Mouse (Mus musculus) kidney, embryonic 14.5 days (tissue): Measurements from ENCODE around the gene Cldn14. TPM values are rescaled to one million over a fixed set of nuclear protein-coding genes. Genes with fewer than 3 reads are reported as not detected.

Source experiments
- ATAC-seq: fragments of 200-750 bp; cut with Nextera tagmentation; 2 replicates; pipeline ENCODE4 v1.8.0; 2017; ENCODE audit warnings: moderate number of reproducible peaks, mild to moderate bottlenecking, moderate TSS enrichment, moderate library complexity; ENCODE audit not compliant: low FRiP score, low TSS enrichment
- H3K27ac ChIP-seq: fragments of 300-500 bp; sonication (generic); 2 replicates; pipeline ENCODE4 v1.5.1; 2014; ENCODE audit warnings: low read depth, mild to moderate bottlenecking, low read length, moderate library complexity, mixed read lengths
- H3K27me3 ChIP-seq: fragments of 300-500 bp; sonication (generic); 2 replicates; pipeline ENCODE4 v1.6.1; 2014; ENCODE audit warnings: mild to moderate bottlenecking, low read length; ENCODE audit not compliant: control insufficient read depth, insufficient read depth
- H3K36me3 ChIP-seq: fragments of 300-500 bp; sonication (generic); 2 replicates; pipeline ENCODE4 v1.6.1; 2014; ENCODE audit warnings: low read length, mixed read lengths; ENCODE audit not compliant: control insufficient read depth, insufficient read depth
- H3K4me1 ChIP-seq: fragments of 300-500 bp; sonication (generic); 2 replicates; pipeline ENCODE4 v1.6.1; 2014; ENCODE audit warnings: low read length, mixed read lengths; ENCODE audit not compliant: control insufficient read depth, insufficient read depth
- H3K4me2 ChIP-seq: fragments of 300-500 bp; sonication (generic); replicated peaks from 2 replicates; pipeline ENCODE4 v1.6.1; 2014; ENCODE audit warnings: low read depth, mild to moderate bottlenecking, low read length
- H3K4me3 ChIP-seq: fragments of 300-500 bp; sonication (generic); 2 replicates; pipeline ENCODE4 v1.5.1; 2014; ENCODE audit warnings: mild to moderate bottlenecking, low read length
- H3K9ac ChIP-seq: fragments of 300-500 bp; sonication (generic); 2 replicates; pipeline ENCODE4 v1.6.1; 2014; ENCODE audit warnings: low read depth, mild to moderate bottlenecking, low read length, moderate library complexity
- H3K9me3 ChIP-seq: fragments of 300-500 bp; sonication (generic); 2 replicates; pipeline ENCODE4 v1.6.1; 2016; ENCODE audit warnings: low read length; ENCODE audit not compliant: control insufficient read depth
- WGBS: fragments of 180-500 bp; shearing (Covaris S2); extraction: QIAGEN DNeasy Blood & Tissue Kit; methylation state at CpG from one replicate; pipeline ENCODE4 v1.1.7; 2014; 5-methylcytosine and 5-hydroxymethylcytosine counted together
- polyA plus RNA-seq: library from polyadenylated mRNA; unstranded; fragments of >200 nt; fragmentation: Nextera tagmentation; extraction: Ambion mirVana; gene quantifications from 2 replicates; pipeline ENCODE4 v1.2.1, GENCODE M21; 2014

Cldn14 gene
- polyA plus RNA-seq, 1 experiment from 2014 or later = not detected

DNA sequence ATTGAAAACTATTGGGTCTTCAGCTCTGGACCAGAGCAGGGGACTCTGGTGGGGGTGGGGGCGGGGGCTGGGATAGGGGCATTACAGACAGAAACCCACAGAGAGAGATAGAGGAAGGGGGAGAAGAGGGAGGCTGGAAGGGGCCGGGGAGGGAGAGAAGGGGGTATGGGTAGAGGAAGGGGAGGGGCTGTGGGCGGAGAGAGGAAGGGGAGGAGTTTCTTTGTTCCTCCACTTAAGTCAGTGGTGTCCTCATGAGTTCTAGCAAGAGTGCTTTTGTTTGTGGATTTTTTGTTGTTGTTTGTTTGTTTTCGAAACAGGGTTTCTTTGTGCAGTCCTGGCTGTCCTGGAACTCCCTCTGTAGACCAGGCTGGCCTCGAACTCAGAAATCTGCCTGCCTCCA is 35.1 kb downstream of the Cldn14 start:
- H3K4me3 ChIP-seq = peak overlapping the region; percentile 24
- H3K4me1 ChIP-seq = no peaks in the 10 kb centered on the region
- peaks cover 3% of the 10 kb centered on the region for H3K9me3 ChIP-seq
- H3K27me3 ChIP-seq = no peaks in the 10 kb centered on the region; the same call in 1 of the 2 replicates
- H3K4me2 ChIP-seq = peak overlapping the region; percentile 39
- WGBS = 57% methylated on average over 5 of the region's 5 CpGs
- peak; percentile 26; the same call in 1 of the 2 replicates for ATAC-seq
- H3K36me3 ChIP-seq = no peaks in the 10 kb centered on the region
- peak overlapping the region; percentile 47; the same call in 1 of the 2 replicates for H3K9ac ChIP-seq
- H3K27ac ChIP-seq = no peak overlapping the region

GRCm38 (mm10) chr16:93973123-93973522 is 35.5 kb downstream of the Cldn14 start:
- Histone ChIP-seq H3K9ac (peak overlapping the region; percentile 47; the same call in 1 of the 2 replicates), H3K9me3 (peaks cover 3% of the 10 kb centered on the region), H3K36me3 (no peaks in the 10 kb centered on the region), H3K27ac (no peak overlapping the region), H3K4me2 (peak overlapping the region; percentile 39), H3K27me3 (no peaks in the 10 kb centered on the region; the same call in 1 of the 2 replicates), H3K4me1 (no peaks in the 10 kb centered on the region), H3K4me3 (peak overlapping the region; percentile 24)
- no peak for ATAC-seq
- 31% methylated on average over 10 of the region's 10 CpGs for WGBS

DNA sequence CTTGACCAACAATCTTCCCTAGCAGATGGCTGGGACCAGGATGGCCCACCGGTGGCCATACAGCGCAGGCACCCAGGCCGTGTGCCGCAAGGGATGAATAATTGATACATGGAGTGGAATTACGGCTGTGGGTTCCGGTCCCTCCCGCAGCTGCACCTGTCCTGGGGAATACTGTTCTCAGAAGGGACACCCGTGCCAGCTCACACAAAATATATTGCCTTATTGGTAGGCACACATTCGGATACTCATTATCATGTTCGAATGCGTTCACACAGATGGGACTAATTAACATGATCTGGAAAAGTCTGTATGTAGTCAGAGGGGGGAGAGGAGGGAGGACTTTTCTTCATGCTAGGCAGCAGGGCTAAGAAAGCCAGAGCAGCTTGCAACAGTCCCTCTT is 37.6 kb downstream of the Cldn14 start:
- Histone ChIP-seq H3K4me1 (no peaks in the 10 kb centered on the region), H3K9ac (no peak overlapping the region), H3K4me3 (no peak overlapping the region), H3K9me3 (peaks cover 3% of the 10 kb centered on the region), H3K27me3 (no peaks in the 10 kb centered on the region; the same call in 1 of the 2 replicates), H3K36me3 (no peaks in the 10 kb centered on the region), H3K4me2 (no peak overlapping the region), H3K27ac (no peak overlapping the region)
- ATAC-seq = no peak
- WGBS = 90% methylated on average over 11 of the region's 11 CpGs

DNA sequence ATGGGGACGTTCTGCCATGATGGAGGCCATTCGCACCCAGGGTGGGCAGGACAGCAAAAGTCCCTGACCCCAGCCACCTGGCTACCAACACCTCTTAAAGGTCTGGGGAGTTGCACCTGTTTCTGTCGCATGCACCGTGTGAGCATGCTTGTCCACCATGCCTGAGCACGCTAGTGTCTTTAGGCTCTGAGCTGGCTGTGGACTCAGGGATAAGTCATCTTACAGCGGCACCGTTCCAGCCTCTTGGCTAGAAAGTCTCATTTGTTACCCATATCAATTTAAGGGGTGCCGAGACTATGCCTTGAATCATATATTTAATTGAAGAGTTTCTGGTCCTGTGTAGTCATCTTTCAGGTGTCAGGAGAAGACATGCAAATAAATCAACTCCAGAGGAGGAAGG is 40.7 kb downstream of the Cldn14 start:
- Histone ChIP-seq H3K9ac (no peak overlapping the region), H3K4me1 (no peaks in the 10 kb centered on the region), H3K27me3 (peaks cover 7% of the 10 kb centered on the region; the same call in 1 of the 2 replicates), H3K36me3 (no peaks in the 10 kb centered on the region), H3K27ac (no peak overlapping the region), H3K9me3 (no peaks in the 10 kb centered on the region), H3K4me2 (no peak overlapping the region), H3K4me3 (no peak overlapping the region)
- no peak for ATAC-seq
- 87% methylated on average over 8 of the region's 8 CpGs for WGBS

DNA sequence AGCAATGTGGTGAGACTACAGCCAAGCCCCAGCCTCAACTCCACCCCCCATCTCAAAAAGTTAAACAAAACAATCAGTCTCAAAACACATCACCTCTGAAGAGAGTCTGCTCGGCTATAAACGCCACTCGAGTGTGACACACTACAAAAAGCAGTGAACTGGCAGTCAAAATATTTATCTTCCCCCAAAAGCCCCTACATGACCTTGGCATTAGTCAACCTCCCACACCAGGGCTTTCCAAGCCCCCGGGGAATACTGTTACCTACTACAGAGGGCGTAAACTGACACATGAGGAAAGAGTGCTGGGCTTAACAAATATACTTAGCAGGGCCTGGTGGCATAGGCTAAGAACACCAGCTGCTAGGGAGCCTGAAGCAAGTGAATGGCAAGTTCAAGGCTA is 46.4 kb downstream of the Cldn14 start:
- no peak overlapping the region for H3K4me3 ChIP-seq
- ATAC-seq = peak; percentile 87
- peaks cover 12% of the 10 kb centered on the region for H3K27me3 ChIP-seq
- no peaks in the 10 kb centered on the region for H3K36me3 ChIP-seq
- no peaks in the 10 kb centered on the region for H3K9me3 ChIP-seq
- H3K9ac ChIP-seq = no peak overlapping the region
- no peak overlapping the region for H3K4me2 ChIP-seq
- WGBS = 17% methylated on average over 5 of the region's 5 CpGs
- 0 out of 2 replicates have a peak, but pooled peaks cover 1% of the 10 kb centered on the region for H3K4me1 ChIP-seq
- H3K27ac ChIP-seq = no peak overlapping the region

DNA sequence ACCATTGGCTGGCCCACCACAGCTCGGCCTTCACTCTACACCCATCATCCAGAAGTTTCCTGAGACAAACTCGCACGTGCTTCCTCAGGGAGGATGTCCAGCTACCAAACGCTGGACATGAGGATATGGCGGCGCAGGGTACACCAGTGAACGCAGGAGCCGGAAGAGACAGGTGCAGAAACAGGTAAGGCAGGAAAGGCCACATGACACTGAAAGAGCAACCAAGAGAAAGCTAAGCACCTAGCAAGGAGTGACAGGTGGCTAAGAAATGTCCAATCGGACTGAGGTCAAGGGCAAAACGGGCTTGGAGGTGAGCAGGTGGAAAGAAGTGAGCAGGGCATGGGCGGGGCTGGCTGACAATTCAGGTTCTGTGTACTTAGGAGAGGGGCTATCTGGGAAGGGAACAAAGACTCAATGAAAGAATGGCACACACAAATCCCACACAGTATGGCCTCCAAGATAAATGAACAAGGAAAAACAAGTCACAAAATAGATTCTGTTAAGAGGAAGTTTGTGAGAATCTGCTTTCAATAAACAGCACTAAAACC is 47.5 kb downstream of the Cldn14 start:
- Histone ChIP-seq H3K4me2 (no peak overlapping the region), H3K27me3 (peaks cover 12% of the 10 kb centered on the region), H3K9ac (no peak overlapping the region), H3K27ac (no peak overlapping the region), H3K4me3 (no peak overlapping the region), H3K4me1 (0 out of 2 replicates have a peak, but pooled peaks cover 4% of the 10 kb centered on the region), H3K36me3 (no peaks in the 10 kb centered on the region), H3K9me3 (no peaks in the 10 kb centered on the region)
- 81% methylated on average over 11 of the region's 11 CpGs for WGBS
- no peak for ATAC-seq

DNA sequence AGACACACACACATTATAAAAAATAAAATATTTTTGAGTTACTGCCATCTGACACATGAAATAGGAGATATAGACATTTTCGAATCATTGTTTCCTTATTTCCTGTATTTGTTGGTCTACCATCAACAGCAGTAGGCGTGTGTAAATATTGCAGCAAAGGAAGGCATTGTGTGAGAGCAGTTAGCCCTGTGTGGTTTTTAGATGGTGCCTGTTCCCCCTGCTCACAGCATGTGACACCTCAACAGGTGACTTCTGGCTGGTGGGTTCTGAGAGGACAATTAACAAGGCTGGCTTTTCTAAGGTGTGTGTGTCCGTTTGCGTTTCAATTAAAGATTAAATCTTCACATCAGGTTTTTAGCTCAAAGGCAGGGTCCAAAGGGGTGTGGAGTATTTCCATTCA is 48.1 kb downstream of the Cldn14 start:
- Histone ChIP-seq H3K9me3 (no peaks in the 10 kb centered on the region), H3K4me2 (no peak overlapping the region), H3K27me3 (peaks cover 14% of the 10 kb centered on the region), H3K27ac (no peak overlapping the region), H3K4me3 (no peak overlapping the region), H3K36me3 (no peaks in the 10 kb centered on the region), H3K4me1 (0 out of 2 replicates have a peak, but pooled peaks cover 4% of the 10 kb centered on the region), H3K9ac (no peak overlapping the region)
- WGBS = 85% methylated on average over 4 of the region's 4 CpGs
- ATAC-seq = no peak

DNA sequence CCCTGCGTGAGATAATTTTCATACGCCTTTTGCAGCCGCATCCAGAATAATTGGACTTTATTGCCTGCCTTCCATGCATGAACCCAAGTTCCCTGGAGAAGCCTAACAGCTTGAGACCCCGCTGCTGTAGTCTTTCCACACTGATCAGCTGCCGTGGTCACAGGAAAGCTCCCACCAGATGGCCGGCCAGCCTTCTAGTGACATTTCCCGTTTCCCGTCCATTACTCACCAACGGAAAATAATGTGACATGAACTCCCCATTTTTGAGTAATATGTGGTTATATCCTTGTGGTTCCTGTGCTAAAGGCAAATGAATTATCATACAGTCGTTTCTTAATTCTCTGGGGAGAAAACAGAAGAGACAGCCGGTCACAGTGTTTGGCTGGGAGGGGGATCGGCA is 51.2 kb downstream of the Cldn14 start:
- WGBS = 44% methylated on average over 12 of the region's 12 CpGs
- Histone ChIP-seq H3K9ac (no peak overlapping the region), H3K27ac (no peak overlapping the region), H3K27me3 (peaks cover 12% of the 10 kb centered on the region), H3K4me3 (no peak overlapping the region), H3K36me3 (no peaks in the 10 kb centered on the region), H3K9me3 (no peaks in the 10 kb centered on the region), H3K4me2 (peak overlapping the region; percentile 13; the same call in 1 of the 2 replicates), H3K4me1 (peaks cover 8% of the 10 kb centered on the region)
- ATAC-seq = no peak

DNA sequence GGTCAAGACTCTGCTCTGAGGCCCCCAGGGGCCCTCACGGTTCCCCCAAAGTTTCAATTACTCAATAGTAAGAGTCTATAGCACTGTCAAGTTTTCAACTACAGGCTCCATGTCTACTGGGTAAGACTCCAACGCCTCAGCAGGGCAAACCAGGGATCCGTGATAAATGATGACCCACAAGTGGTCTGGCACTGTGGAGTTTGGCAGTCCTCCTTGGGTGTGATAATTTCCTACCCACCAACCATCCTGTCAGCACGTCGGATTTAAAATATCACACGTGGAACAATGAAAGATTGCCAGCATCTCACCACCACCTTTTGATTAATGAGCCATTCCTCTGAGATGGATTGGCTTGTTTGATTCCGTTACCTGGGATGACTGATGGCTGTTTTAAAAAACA is 51.7 kb downstream of the Cldn14 start:
- no peaks in the 10 kb centered on the region for H3K9me3 ChIP-seq
- no peak overlapping the region for H3K4me2 ChIP-seq
- peaks cover 12% of the 10 kb centered on the region for H3K27me3 ChIP-seq
- H3K4me1 ChIP-seq = peaks cover 8% of the 10 kb centered on the region
- no peak overlapping the region for H3K9ac ChIP-seq
- H3K27ac ChIP-seq = no peak overlapping the region
- 55% methylated on average over 7 of the region's 7 CpGs for WGBS
- no peak for ATAC-seq
- H3K36me3 ChIP-seq = no peaks in the 10 kb centered on the region
- no peak overlapping the region for H3K4me3 ChIP-seq
